Mouse (Mus musculus): ENCODE results near the gene Tshz3. TPM values are rescaled to one million over a fixed set of nuclear protein-coding genes. Genes with fewer than 3 reads are reported as not detected.

The Tshz3 gene
- total RNA-seq, 4 experiments from 2014 or later: 43.1 to 48.9 (median 45.9) TPM

DNA sequence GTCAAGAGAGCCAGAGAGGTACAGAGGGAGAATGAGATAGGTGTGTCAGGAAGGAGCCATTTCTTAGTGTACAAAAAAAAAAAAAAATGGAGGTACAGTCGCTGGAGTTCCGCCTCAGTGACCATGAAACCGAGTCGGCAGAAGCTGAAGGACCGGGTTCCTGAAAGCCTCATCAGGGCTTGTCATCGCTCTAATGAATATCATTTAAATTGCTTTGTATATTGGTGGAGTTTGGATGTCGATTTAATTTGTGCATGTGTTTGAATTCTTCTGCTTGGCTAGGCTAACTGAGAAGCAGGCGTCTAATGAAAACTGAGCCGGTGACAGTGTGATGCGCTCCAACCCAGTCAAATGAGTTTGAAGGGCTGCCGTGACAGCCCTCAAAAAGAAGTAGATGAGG, 80.5 kb downstream of the Tshz3 start:
- no peak for DNase-seq (ENCODE audit: low spot score in 2 of 2)

DNA sequence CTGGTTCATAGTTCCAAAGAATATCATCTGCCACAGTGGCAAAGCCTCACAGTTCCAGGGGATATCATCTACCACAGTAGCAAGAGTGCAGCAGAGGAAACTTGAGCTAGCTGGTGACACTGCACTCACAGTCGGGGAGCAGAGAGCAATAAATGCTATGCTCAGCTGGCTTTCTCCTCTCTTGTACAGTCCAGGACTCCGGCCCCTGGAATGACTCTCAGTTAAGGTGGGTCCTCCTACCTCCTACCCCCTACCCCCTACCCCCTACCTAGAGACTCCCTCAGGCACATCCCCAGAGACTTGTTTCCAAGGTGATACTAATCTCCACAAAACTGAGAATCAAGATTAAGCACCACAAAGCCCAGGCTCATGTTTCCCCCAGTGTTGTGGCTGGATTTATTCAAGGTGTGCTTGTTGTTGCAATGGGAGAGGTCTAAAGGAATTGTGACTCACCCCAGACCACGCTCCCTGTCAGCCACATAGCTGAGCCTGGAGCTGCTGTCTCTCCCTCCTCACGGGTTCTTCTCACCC, 86.4 kb downstream of the Tshz3 start:
- no peak for DNase-seq (ENCODE audit: low spot score in 2 of 2)

DNA sequence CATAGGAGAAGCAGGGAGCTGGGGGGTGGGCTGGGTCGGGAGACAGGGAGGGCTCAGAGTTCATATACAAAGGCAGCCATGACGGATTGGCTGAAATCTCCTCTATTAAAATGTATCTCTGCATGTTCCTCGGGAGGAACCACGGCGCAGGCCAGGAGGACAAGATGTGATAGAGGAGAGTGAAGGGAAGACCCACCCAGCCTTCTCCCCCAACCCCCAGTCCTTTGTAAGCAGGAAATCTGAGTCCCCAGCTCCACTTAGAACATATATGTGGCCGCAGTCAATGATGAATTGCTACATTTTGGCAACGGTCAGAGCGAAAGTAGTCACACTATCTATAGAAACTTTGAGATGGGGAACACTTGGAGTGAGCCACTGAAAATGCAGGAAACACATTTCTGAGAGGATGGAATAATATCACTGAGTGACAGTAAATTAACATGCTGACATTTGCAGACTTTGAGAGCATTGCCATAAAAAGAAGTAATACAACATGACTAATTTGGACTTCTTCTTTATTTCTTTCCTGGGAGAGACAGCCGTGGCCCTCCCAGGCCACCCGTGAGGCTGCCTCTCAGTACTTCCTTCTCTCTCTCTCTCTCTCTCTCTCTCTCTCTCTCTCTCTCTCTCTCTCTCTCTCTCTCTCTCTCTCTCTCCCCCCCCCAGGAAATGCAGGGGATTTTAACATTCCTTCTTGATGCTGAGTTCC, 88.9 kb downstream of the Tshz3 start:
- DNase-seq (ENCODE audit: low spot score in 2 of 2): no peak

DNA sequence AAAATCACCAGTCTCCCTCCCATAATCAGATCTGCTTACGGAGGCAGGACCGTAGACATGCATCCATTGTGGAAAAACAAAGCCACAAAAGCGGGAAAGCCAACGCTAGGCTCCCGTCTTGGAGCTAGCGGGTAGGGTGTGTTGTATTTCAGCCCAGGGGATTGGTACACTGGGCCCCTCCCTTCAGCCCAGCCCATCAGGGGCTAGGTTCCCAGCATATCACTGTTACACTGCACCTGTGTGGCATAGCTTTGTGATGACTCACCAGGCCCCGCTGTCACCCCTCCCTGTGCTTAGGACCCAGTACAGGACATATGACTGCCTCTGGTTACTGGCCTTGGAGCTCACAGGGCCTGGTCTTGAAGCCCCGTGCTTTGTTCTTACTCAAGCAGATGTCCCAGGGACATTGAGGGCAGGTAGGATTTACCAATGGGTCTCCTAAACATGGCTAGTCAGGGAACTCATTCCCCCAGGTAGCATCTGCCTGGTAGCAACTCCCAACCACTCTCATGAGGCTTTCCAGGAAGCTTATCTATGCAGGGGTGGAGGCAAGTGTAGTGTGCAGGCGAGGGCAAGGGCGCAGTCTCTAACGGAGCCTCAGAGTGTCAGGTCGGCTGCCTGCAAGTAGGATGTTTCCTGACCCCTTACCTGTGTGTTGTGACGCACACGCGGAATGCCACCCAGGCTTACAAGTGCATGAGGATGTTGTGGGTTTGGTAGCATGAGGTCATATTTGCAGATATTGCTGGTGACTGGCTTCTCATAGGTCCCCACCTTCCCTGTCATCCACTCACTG, 98.7 kb downstream of the Tshz3 start:
- DNase-seq (ENCODE audit: low spot score in 2 of 2): no peak

Measured in left cerebral cortex, adult 8-10 months (tissue).